ENCODE assay signal across 12 mouse cellular contexts in genomic region chr1:193082311-193082921, GRCm38 (mm10). TPM values are rescaled to one million over a fixed set of nuclear protein-coding genes. Genes with fewer than 3 reads are reported as not detected.
A peak's percentile ranks its signal among the peaks of the same experiment; 100 is the strongest.
DNase-seq lines count a peak whose midpoint lies in the region; ATAC-seq lines count a peak whose summit lies in the region.
"Had no signal": no experiment of that assay in that cellular context is flagged by ENCODE, and none has a peak within 500 bp of the region (broad histone marks: within the 10 kb centered on the region; RNA-seq: fewer than 3 reads in every experiment).

No protein-coding gene starts in this region.

- H3K27me3 ChIP-seq in embryonic facial prominence, embryonic 12.5 days, result no peaks in the 10 kb centered on the region
- H3K27me3 ChIP-seq in embryonic facial prominence, embryonic 10.5 days (replicated peaks; ENCODE audit: low read depth, poor library complexity, severe bottlenecking), result no peaks in the 10 kb centered on the region
- H3K27me3 ChIP-seq in hindbrain, embryonic 16.5 days (replicated peaks; ENCODE audit: control insufficient read depth, insufficient read depth, low read length), result no peaks in the 10 kb centered on the region
- H3K27me3 ChIP-seq in neural tube, embryonic 14.5 days (ENCODE audit: control insufficient read depth, insufficient read depth, low read length), result no peaks in the 10 kb centered on the region
- H3K27me3 ChIP-seq: limb, embryonic 15.5 days had no signal

- H3K4me2 ChIP-seq in embryonic facial prominence, embryonic 12.5 days (replicated peaks), result no peak overlapping the region
- no peak overlapping the region; the same call in 1 of the 2 replicates for H3K4me2 ChIP-seq in hindbrain, embryonic 16.5 days (ENCODE audit: low read length)
- H3K4me2 ChIP-seq in neural tube, embryonic 14.5 days (ENCODE audit: low read depth, low read length), result no peak overlapping the region
- H3K4me2 ChIP-seq: limb, embryonic 15.5 days had no signal

- peak overlapping the region; percentile 36; the same call in 1 of the 2 replicates for H3K27ac ChIP-seq in embryonic facial prominence, embryonic 12.5 days
- H3K27ac ChIP-seq in embryonic facial prominence, embryonic 10.5 days (replicated peaks), result no peak overlapping the region
- H3K27ac ChIP-seq in hindbrain, embryonic 16.5 days (ENCODE audit: low read depth, low read length), result peak overlapping the region; percentile 70
- H3K27ac ChIP-seq in neural tube, embryonic 14.5 days (ENCODE audit: low read depth, low read length), result peak overlapping the region; percentile 80
- H3K27ac ChIP-seq: limb, embryonic 15.5 days had no signal

- ATAC-seq in embryonic facial prominence, embryonic 12.5 days (ENCODE audit: insufficient number of reproducible peaks, insufficient read depth, low FRiP score, low TSS enrichment), result no peak
- peak; percentile 67 for ATAC-seq in hindbrain, embryonic 16.5 days
- ATAC-seq in neural tube, embryonic 14.5 days (ENCODE audit: low read depth), result peak; percentile 66

- 53% methylated on average over 10 of the region's 10 CpGs for WGBS in embryonic facial prominence, embryonic 12.5 days
- WGBS in embryonic facial prominence, embryonic 10.5 days, result 55% methylated on average over 10 of the region's 10 CpGs
- 29% methylated on average over 10 of the region's 10 CpGs for WGBS in hindbrain, embryonic 16.5 days
- WGBS in neural tube, embryonic 14.5 days, result 34% methylated on average over 10 of the region's 10 CpGs

- no peak overlapping the region for H3K4me3 ChIP-seq in embryonic facial prominence, embryonic 12.5 days
- no peak overlapping the region for H3K4me3 ChIP-seq in embryonic facial prominence, embryonic 10.5 days
- no peak overlapping the region for H3K4me3 ChIP-seq in hindbrain, embryonic 16.5 days (ENCODE audit: low read length)
- no peak overlapping the region for H3K4me3 ChIP-seq in neural tube, embryonic 14.5 days (ENCODE audit: low read depth, low read length)
- H3K4me3 ChIP-seq: limb, embryonic 15.5 days had no signal

- H3K36me3 ChIP-seq in embryonic facial prominence, embryonic 12.5 days, result no peaks in the 10 kb centered on the region
- no peaks in the 10 kb centered on the region for H3K36me3 ChIP-seq in embryonic facial prominence, embryonic 10.5 days (replicated peaks)
- no peaks in the 10 kb centered on the region for H3K36me3 ChIP-seq in hindbrain, embryonic 16.5 days (ENCODE audit: control insufficient read depth, insufficient read depth, low read length)
- H3K36me3 ChIP-seq in neural tube, embryonic 14.5 days (ENCODE audit: control insufficient read depth, insufficient read depth, low read length), result no peaks in the 10 kb centered on the region
- H3K36me3 ChIP-seq: limb, embryonic 15.5 days had no signal

- DNase-seq in embryonic facial prominence, embryonic 10.5 days (ENCODE audit: low spot score), result no peak
- DNase-seq in thymus, postnatal 14 days, result peak; percentile 52
- DNase-seq in thymus, postnatal 10 days (ENCODE audit: low spot score in 2 of 2), result no peak
- DNase-seq in cerebellum, postnatal 4 days (ENCODE audit: low spot score in 2 of 2), result no peak
- no peak for DNase-seq in heart, adult 11 months
- DNase-seq: gastrocnemius, postnatal 36 days; heart, postnatal 36 days had no signal

- no peak overlapping the region for H3K9ac ChIP-seq in embryonic facial prominence, embryonic 12.5 days
- no peak overlapping the region for H3K9ac ChIP-seq in hindbrain, embryonic 16.5 days (ENCODE audit: low read depth, low read length)
- H3K9ac ChIP-seq in neural tube, embryonic 14.5 days (replicated peaks; ENCODE audit: low read depth, low read length), result no peak overlapping the region
- H3K9ac ChIP-seq: limb, embryonic 15.5 days had no signal

- no peaks in the 10 kb centered on the region for H3K9me3 ChIP-seq in embryonic facial prominence, embryonic 12.5 days
- H3K9me3 ChIP-seq in embryonic facial prominence, embryonic 10.5 days, result no peaks in the 10 kb centered on the region
- no peaks in the 10 kb centered on the region for H3K9me3 ChIP-seq in hindbrain, embryonic 16.5 days (ENCODE audit: control insufficient read depth, low read length)
- no peaks in the 10 kb centered on the region for H3K9me3 ChIP-seq in neural tube, embryonic 14.5 days (ENCODE audit: control insufficient read depth, low read length)
- H3K9me3 ChIP-seq: limb, embryonic 15.5 days had no signal

- peaks cover 17% of the 10 kb centered on the region; the same call in 1 of the 2 replicates for H3K4me1 ChIP-seq in embryonic facial prominence, embryonic 12.5 days
- peaks cover 21% of the 10 kb centered on the region for H3K4me1 ChIP-seq in embryonic facial prominence, embryonic 10.5 days
- peaks cover 22% of the 10 kb centered on the region for H3K4me1 ChIP-seq in hindbrain, embryonic 16.5 days (ENCODE audit: control insufficient read depth, insufficient read depth, low read depth, low read length)
- H3K4me1 ChIP-seq in neural tube, embryonic 14.5 days (ENCODE audit: control insufficient read depth, insufficient read depth, low read length), result peaks cover 12% of the 10 kb centered on the region

RNA-seq across cellular contexts. Expression of gene Syt14, which starts 46.8 kb away (rescaled TPM):
- polyA plus RNA-seq in embryonic facial prominence, embryonic 12.5 days (2016; fragmentation: Nextera tagmentation; extraction: Ambion mirVana), result 4.3 and 4.5 TPM in 2 replicates
- 4.2 and 4.3 TPM in 2 replicates for polyA plus RNA-seq in embryonic facial prominence, embryonic 10.5 days (2016; fragmentation: Nextera tagmentation; extraction: Ambion mirVana)
- 4.5 and 5.7 TPM in 2 replicates for polyA plus RNA-seq in hindbrain, embryonic 16.5 days (2015; fragmentation: Nextera tagmentation; extraction: Ambion mirVana)
- polyA plus RNA-seq in neural tube, embryonic 14.5 days (2014; fragmentation: Nextera tagmentation; extraction: Ambion mirVana), result 10.6 and 13.0 TPM in 2 replicates
- polyA plus RNA-seq: C2C12 had no signal

RNA-seq across cellular contexts. Expression of gene Diexf, which starts 47.7 kb away (rescaled TPM):
- 9.0 and 10.4 TPM in 2 replicates for polyA plus RNA-seq in embryonic facial prominence, embryonic 12.5 days (2016; fragmentation: Nextera tagmentation; extraction: Ambion mirVana)
- polyA plus RNA-seq in embryonic facial prominence, embryonic 10.5 days (2016; fragmentation: Nextera tagmentation; extraction: Ambion mirVana), result 10.2 and 10.6 TPM in 2 replicates
- polyA plus RNA-seq in hindbrain, embryonic 16.5 days (2015; fragmentation: Nextera tagmentation; extraction: Ambion mirVana), result 6.9 and 7.4 TPM in 2 replicates
- 9.1 and 12.6 TPM in 2 replicates for polyA plus RNA-seq in neural tube, embryonic 14.5 days (2014; fragmentation: Nextera tagmentation; extraction: Ambion mirVana)
